Mouse (Mus musculus): ENCODE data around the gene Cct8. TPM values are rescaled to one million over a fixed set of nuclear protein-coding genes. Genes with fewer than 3 reads are reported as not detected.

The Cct8 gene
- total and polyA plus RNA-seq, 3 experiments: 393 to 1,102 (median 812) TPM

- Histone ChIP-seq H3K4me1 (ENCODE audit: control insufficient read depth in 1 of 2, insufficient read depth in 2 of 2, low read length in 2 of 2) (no peaks in the 10 kb centered on the region), H3K4me3 (ENCODE audit: control insufficient read depth in 1 of 2, insufficient read depth in 1 of 2, low read depth in 2 of 2, low read length in 2 of 2) (no peak overlapping the region), H3K27ac (ENCODE audit: control insufficient read depth, low read depth, low read length) (no peak overlapping the region), H3K79me2 (ENCODE audit: control insufficient read depth, insufficient read depth, low read length, poor library complexity) (no peaks in the 10 kb centered on the region), H3K9ac (ENCODE audit: control insufficient read depth, low read depth, low read length, poor library complexity, severe bottlenecking) (no peak overlapping the region), H3K27me3 (ENCODE audit: control insufficient read depth in 1 of 2, insufficient read depth in 2 of 2, low read length in 2 of 2) (no peaks in the 10 kb centered on the region), H3K9me3 (replicated peaks; ENCODE audit: insufficient read depth, low read length) (no peaks in the 10 kb centered on the region), H3K36me3 (ENCODE audit: control insufficient read depth in 1 of 2, insufficient read depth in 2 of 2, low read length in 2 of 2) (peaks cover 0 to 49% of the 10 kb centered on the region in 2 experiments; a peak in 2 of 4 replicates)
- DNase-seq (ENCODE audit: low read depth, low spot score): no peak
- TF ChIP-seq CHD2 (IDR thresholded peaks at IDR 0.05; ENCODE audit: low read length) (no peak), POLR2AphosphoS5 (IDR thresholded peaks at IDR 0.05; ENCODE audit: borderline replicate concordance, low read depth, low read length) (no peak), ZKSCAN1 (IDR thresholded peaks at IDR 0.05; ENCODE audit: low read depth, low read length) (no peak), RCOR1 (IDR thresholded peaks at IDR 0.05; ENCODE audit: low read depth, low read length) (no peak), NELFE (IDR thresholded peaks at IDR 0.05; ENCODE audit: low read depth, low read length) (no peak), POLR2A (IDR thresholded peaks at IDR 0.05; ENCODE audit: control insufficient read depth in 1 of 2, insufficient read depth in 1 of 2, low read depth in 1 of 2, low read length in 2 of 2, poor library complexity in 1 of 2) (no peak), ZMIZ1 (IDR thresholded peaks at IDR 0.05; ENCODE audit: low read depth, low read length) (no peak), MYB (IDR thresholded peaks at IDR 0.05; ENCODE audit: low read depth, low read length) (no peak)
Measured at GRCm38 (mm10) chr16:87470579-87470978, 25.1 kb downstream of the Cct8 start.

DNA sequence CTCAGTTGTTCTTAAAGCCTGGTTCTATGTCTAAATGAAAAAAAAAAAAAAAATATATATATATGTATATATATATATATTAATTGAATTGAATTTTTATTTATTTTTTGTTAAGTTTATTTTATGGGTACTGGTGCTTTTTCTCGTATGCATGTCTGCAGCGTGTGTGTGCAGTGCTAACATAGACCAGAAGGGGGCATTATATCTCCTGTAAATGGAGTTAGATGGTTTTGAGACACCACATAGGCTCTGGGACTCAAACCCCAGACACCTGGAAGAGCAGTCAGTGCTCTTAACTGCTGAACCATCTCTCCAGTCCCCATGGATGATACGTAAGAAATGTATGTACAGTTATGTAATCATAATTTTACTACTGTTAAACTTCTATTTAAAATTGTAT, 36.9 kb downstream of the Cct8 start:
- no peak overlapping the region for H3K4me3 ChIP-seq (ENCODE audit: control insufficient read depth in 1 of 2, insufficient read depth in 1 of 2, low read depth in 2 of 2, low read length in 2 of 2)
- no peak overlapping the region for H3K27ac ChIP-seq (ENCODE audit: control insufficient read depth, low read depth, low read length)
- peak; percentile 52 for DNase-seq (ENCODE audit: low read depth, low spot score)
- no peak for TF ChIP-seq HCFC1 (IDR thresholded peaks at IDR 0.05; ENCODE audit: low read depth, low read length)
- TF ChIP-seq MXI1 (IDR thresholded peaks at IDR 0.05; ENCODE audit: low read depth, low read length): no peak
- TF ChIP-seq CTCF (IDR thresholded peaks at IDR 0.05 in 2 of 3, conservative IDR thresholded peaks at IDR 0.05 in 1 of 3; ENCODE audit: control insufficient read depth in 1 of 3, insufficient read depth in 1 of 3, low read depth in 2 of 3, low read length in 3 of 3, poor library complexity in 1 of 3, severe bottlenecking in 1 of 3): peak; percentile 19 to 37 (median 28); a peak in 4 of 6 replicates
- TF ChIP-seq USF2 (IDR thresholded peaks at IDR 0.05; ENCODE audit: borderline replicate concordance in 1 of 2, insufficient read depth in 1 of 2, low read depth in 1 of 2, low read length in 2 of 2): no peak
- no peak for TF ChIP-seq ZKSCAN1 (IDR thresholded peaks at IDR 0.05; ENCODE audit: low read depth, low read length)
- TF ChIP-seq UBTF (IDR thresholded peaks at IDR 0.05; ENCODE audit: borderline replicate concordance, insufficient read depth, low read depth, low read length): no peak
- no peaks in the 10 kb centered on the region for H3K27me3 ChIP-seq (ENCODE audit: control insufficient read depth in 1 of 2, insufficient read depth in 2 of 2, low read length in 2 of 2)
- H3K79me2 ChIP-seq (ENCODE audit: control insufficient read depth, insufficient read depth, low read length, poor library complexity): peaks cover 36% of the 10 kb centered on the region
- H3K36me3 ChIP-seq (ENCODE audit: control insufficient read depth in 1 of 2, insufficient read depth in 2 of 2, low read length in 2 of 2): peaks cover 6 to 19% of the 10 kb centered on the region in 2 experiments
- no peak overlapping the region for H3K9ac ChIP-seq (ENCODE audit: control insufficient read depth, low read depth, low read length, poor library complexity, severe bottlenecking)
- H3K4me1 ChIP-seq (ENCODE audit: control insufficient read depth in 1 of 2, insufficient read depth in 2 of 2, low read length in 2 of 2): peaks cover 0 to 15% of the 10 kb centered on the region in 2 experiments; a peak in 3 of 4 replicates
- H3K9me3 ChIP-seq (replicated peaks; ENCODE audit: insufficient read depth, low read length): no peaks in the 10 kb centered on the region

- Histone ChIP-seq H3K4me3 (ENCODE audit: control insufficient read depth in 1 of 2, insufficient read depth in 1 of 2, low read depth in 2 of 2, low read length in 2 of 2) (peak overlapping the region; percentile 97 to 99), H3K79me2 (ENCODE audit: control insufficient read depth, insufficient read depth, low read length, poor library complexity) (peaks cover 36% of the 10 kb centered on the region), H3K27ac (ENCODE audit: control insufficient read depth, low read depth, low read length) (peak overlapping the region; percentile 27; the same call in 1 of the 2 replicates), H3K9ac (ENCODE audit: control insufficient read depth, low read depth, low read length, poor library complexity, severe bottlenecking) (peak overlapping the region; percentile 90), H3K9me3 (replicated peaks; ENCODE audit: insufficient read depth, low read length) (no peaks in the 10 kb centered on the region), H3K4me1 (ENCODE audit: control insufficient read depth in 1 of 2, insufficient read depth in 2 of 2, low read length in 2 of 2) (peaks cover 0 to 23% of the 10 kb centered on the region in 2 experiments; a peak in 3 of 4 replicates), H3K27me3 (ENCODE audit: control insufficient read depth in 1 of 2, insufficient read depth in 2 of 2, low read length in 2 of 2) (peaks cover 0 to 2% of the 10 kb centered on the region in 2 experiments; a peak in 1 of 4 replicates), H3K36me3 (ENCODE audit: control insufficient read depth in 1 of 2, insufficient read depth in 2 of 2, low read length in 2 of 2) (peaks cover 2 to 19% of the 10 kb centered on the region in 2 experiments)
- TF ChIP-seq SIN3A (IDR thresholded peaks at IDR 0.05; ENCODE audit: low read length) (peak; percentile 46; the same call in 1 of the 2 replicates), RCOR1 (IDR thresholded peaks at IDR 0.05; ENCODE audit: low read depth, low read length) (no peak)
- DNase-seq (ENCODE audit: low read depth, low spot score): peak; percentile 52
Measured at GRCm38 (mm10) chr16:87455180-87455611, 40.5 kb downstream of the Cct8 start.

Data from MEL (cell line).